In the genomic region with DNA sequence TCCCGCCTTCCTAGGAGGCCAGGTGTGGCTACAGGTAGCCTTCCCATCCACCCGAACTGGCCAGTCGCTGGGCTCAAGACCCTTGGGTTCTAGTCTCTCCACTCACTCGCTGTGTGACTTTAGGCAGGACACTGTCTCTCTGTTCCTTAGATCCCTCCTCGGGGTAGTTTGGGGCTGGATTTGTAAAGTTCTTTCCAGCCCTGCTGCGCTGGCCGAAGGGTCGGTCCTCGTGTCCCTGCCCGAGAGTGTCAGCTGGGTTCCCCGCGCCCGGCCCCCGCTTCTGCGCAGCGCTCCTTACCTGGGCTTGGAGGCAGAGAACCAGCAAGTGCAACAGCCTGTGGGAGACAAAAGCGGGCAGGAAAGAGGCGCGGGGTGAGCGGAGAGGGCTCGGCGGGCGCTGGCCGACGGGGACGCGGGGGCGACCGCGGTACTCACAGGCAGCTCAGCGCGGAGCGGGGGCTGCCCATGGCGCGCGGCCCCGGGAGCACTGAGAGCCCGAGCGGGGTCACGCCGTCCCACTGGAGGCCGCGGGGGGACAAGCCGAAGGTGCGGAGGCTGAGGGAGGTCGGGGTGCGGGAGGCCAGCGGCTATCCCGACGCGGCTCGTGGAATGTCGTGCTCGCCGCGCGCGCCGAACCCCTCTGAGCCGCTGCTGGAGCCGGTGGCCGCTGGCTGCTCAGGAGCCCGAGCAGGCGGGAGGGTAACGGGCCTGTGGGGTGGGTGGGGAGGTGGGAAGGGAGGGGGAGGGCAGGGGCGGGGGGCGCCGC, we compare ENCODE assay signal across 10 mouse cellular contexts. TPM values are rescaled to one million over a fixed set of nuclear protein-coding genes. Genes with fewer than 3 reads are reported as not detected.
DNase-seq lines count a peak whose midpoint lies in the region; ATAC-seq and TF ChIP-seq lines count a peak whose summit lies in the region.
"Had no signal": no experiment of that assay in that cellular context is flagged by ENCODE, and none has a peak within 500 bp of the region (broad histone marks: within the 10 kb centered on the region; RNA-seq: fewer than 3 reads in every experiment).

Fgf8 (minus strand) TSS at position 698 of the 766 bp plus-strand sequence.

- no peak within 1 kb of the TSS for H3K27ac ChIP-seq in heart, embryonic 13.5 days (replicated peaks)
- no peak within 1 kb of the TSS for H3K27ac ChIP-seq in ES-E14 (ENCODE audit: insufficient read depth, low read depth, low read length, poor library complexity, severe bottlenecking)
- no peak within 1 kb of the TSS for H3K27ac ChIP-seq in forebrain, embryonic 16.5 days (ENCODE audit: low read length)
- no peak within 1 kb of the TSS for H3K27ac ChIP-seq in limb, embryonic 15.5 days
- no peak within 1 kb of the TSS for H3K27ac ChIP-seq in stomach, postnatal 0 days (replicated peaks)

- peak within 1 kb of the TSS; percentile 75 for H3K9ac ChIP-seq in heart, embryonic 13.5 days
- peak within 1 kb of the TSS; percentile 21; the same call in 1 of the 2 replicates for H3K9ac ChIP-seq in ES-E14 (ENCODE audit: insufficient read depth, low read depth, low read length, poor library complexity, severe bottlenecking)
- peak within 1 kb of the TSS; percentile 48; the same call in 1 of the 2 replicates for H3K9ac ChIP-seq in forebrain, embryonic 16.5 days (replicated peaks; ENCODE audit: low read depth, low read length)
- H3K9ac ChIP-seq in limb, embryonic 15.5 days = 0 out of 2 replicates have a peak within 1 kb of the TSS, but pooled peaks have one; percentile 10
- no peak within 1 kb of the TSS for H3K9ac ChIP-seq in stomach, postnatal 0 days (ENCODE audit: low read length)

- H3K4me2 ChIP-seq in heart, embryonic 13.5 days = peak within 1 kb of the TSS; percentile 80
- H3K4me2 ChIP-seq in forebrain, embryonic 16.5 days (ENCODE audit: low read length) = peak within 1 kb of the TSS; percentile 64
- H3K4me2 ChIP-seq in limb, embryonic 15.5 days = peak within 1 kb of the TSS; percentile 93
- H3K4me2 ChIP-seq in stomach, postnatal 0 days (replicated peaks; ENCODE audit: low read depth) = peak within 1 kb of the TSS; percentile 72

- peaks cover 96% of the 10 kb centered on the region for H3K27me3 ChIP-seq in heart, embryonic 13.5 days (replicated peaks)
- H3K27me3 ChIP-seq in forebrain, embryonic 16.5 days (replicated peaks; ENCODE audit: control insufficient read depth, insufficient read depth, low read length) = peaks cover 76% of the 10 kb centered on the region
- H3K27me3 ChIP-seq in limb, embryonic 15.5 days = peaks cover 91% of the 10 kb centered on the region
- H3K27me3 ChIP-seq in stomach, postnatal 0 days (ENCODE audit: control insufficient read depth, insufficient read depth, low read length) = peaks cover 30% of the 10 kb centered on the region; the same call in 1 of the 2 replicates

- no peak for TF ChIP-seq EP300 in stomach, postnatal 0 days (optimal IDR thresholded peaks at IDR 0.05)

- peaks cover 42% of the 10 kb centered on the region for H3K4me1 ChIP-seq in heart, embryonic 13.5 days
- H3K4me1 ChIP-seq in ES-E14 (ENCODE audit: control insufficient read depth in 2 of 2, insufficient read depth in 2 of 2, low read length in 2 of 2, poor library complexity in 1 of 2) = peaks cover 2 to 19% of the 10 kb centered on the region in 2 experiments; a peak in 2 of 4 replicates
- peaks cover 28% of the 10 kb centered on the region for H3K4me1 ChIP-seq in forebrain, embryonic 16.5 days (replicated peaks; ENCODE audit: control insufficient read depth, insufficient read depth, low read length)
- H3K4me1 ChIP-seq in limb, embryonic 15.5 days = peaks cover 49% of the 10 kb centered on the region
- no peaks in the 10 kb centered on the region for H3K4me1 ChIP-seq in stomach, postnatal 0 days (replicated peaks; ENCODE audit: control insufficient read depth, insufficient read depth)

- intact Hi-C loops in heart, postnatal 36 days (cut with DNase I) = no loop called here

- no peak for ATAC-seq in heart, embryonic 13.5 days (ENCODE audit: extremely low read depth, insufficient number of reproducible peaks, low FRiP score, low TSS enrichment)
- no peak for ATAC-seq in forebrain, embryonic 16.5 days
- no peak for ATAC-seq in limb, embryonic 15.5 days (ENCODE audit: insufficient number of reproducible peaks, low FRiP score, low TSS enrichment, low read depth)
- ATAC-seq in stomach, postnatal 0 days (ENCODE audit: low FRiP score, low TSS enrichment) = no peak
- ATAC-seq: Patski had no signal

- peak within 1 kb of the TSS; percentile 57 for H3K4me3 ChIP-seq in heart, embryonic 13.5 days
- H3K4me3 ChIP-seq in ES-E14 (ENCODE audit: insufficient read depth in 1 of 2, low read depth in 1 of 2, low read length in 2 of 2, poor library complexity in 1 of 2, severe bottlenecking in 1 of 2) = peak within 1 kb of the TSS; percentile 58 to 68
- H3K4me3 ChIP-seq in forebrain, embryonic 16.5 days (replicated peaks; ENCODE audit: low read length) = peak within 1 kb of the TSS; percentile 40
- peak within 1 kb of the TSS; percentile 48 for H3K4me3 ChIP-seq in limb, embryonic 15.5 days
- H3K4me3 ChIP-seq in stomach, postnatal 0 days (ENCODE audit: low read depth, low read length) = peak within 1 kb of the TSS; percentile 46

- no peaks in the 10 kb centered on the region for H3K9me3 ChIP-seq in heart, embryonic 13.5 days
- H3K9me3 ChIP-seq in ES-E14 (ENCODE audit: control insufficient read depth, insufficient read depth, low read depth, low read length) = no peaks in the 10 kb centered on the region
- H3K9me3 ChIP-seq in forebrain, embryonic 16.5 days (ENCODE audit: control insufficient read depth, low read length) = no peaks in the 10 kb centered on the region
- no peaks in the 10 kb centered on the region for H3K9me3 ChIP-seq in limb, embryonic 15.5 days
- no peaks in the 10 kb centered on the region for H3K9me3 ChIP-seq in stomach, postnatal 0 days (ENCODE audit: control insufficient read depth, low read length)

- under 1% methylated on average over 44 of the region's 68 CpGs for WGBS in heart, embryonic 13.5 days
- 0% methylated on average over 54 of the region's 68 CpGs for WGBS in forebrain, embryonic 16.5 days
- under 1% methylated on average over 64 of the region's 68 CpGs for whole genome bisulfite sequencing in limb, embryonic 15.5 days
- WGBS in stomach, postnatal 0 days = 1% methylated on average over 56 of the region's 68 CpGs

- in situ Hi-C loops in ES-E14 (cut with MboI; ENCODE audit: low sequenced_read_pairs in 2 of 2, unreplicated experiment in 2 of 2) = loop anchor here (10.0 kb wide), 2 partner anchors 168 to 518 kb away; no protein-coding TSS in a partner anchor

- H3K36me3 ChIP-seq in heart, embryonic 13.5 days = no peaks in the 10 kb centered on the region
- H3K36me3 ChIP-seq in ES-E14 (ENCODE audit: control insufficient read depth, insufficient read depth, low read length, poor library complexity, severe bottlenecking) = no peaks in the 10 kb centered on the region
- H3K36me3 ChIP-seq in forebrain, embryonic 16.5 days (ENCODE audit: control insufficient read depth, insufficient read depth) = no peaks in the 10 kb centered on the region
- H3K36me3 ChIP-seq in limb, embryonic 15.5 days = no peaks in the 10 kb centered on the region
- H3K36me3 ChIP-seq in stomach, postnatal 0 days (ENCODE audit: control insufficient read depth, insufficient read depth, low read length) = no peaks in the 10 kb centered on the region

- no peak for DNase-seq in heart, postnatal 36 days
- DNase-seq in ES-E14 (ENCODE audit: low read depth, low spot score) = no peak
- DNase-seq in stomach, postnatal 0 days (ENCODE audit: low spot score) = no peak
- DNase-seq in ovary, adult 18-20 months (ENCODE audit: low spot score) = no peak
- no peak for DNase-seq in frontal cortex, adult 2 months (ENCODE audit: extremely low spot score in 1 of 2, low spot score in 1 of 2)

- TF ChIP-seq CTCF in stomach, postnatal 0 days (IDR thresholded peaks at IDR 0.05; ENCODE audit: low read depth) = no peak

TF ChIP-seq in ES-E14, 5 proteins besides CTCF, POLR2A, EP300 and RAD21:
- no peak for TF ChIP-seq CHD2 (IDR thresholded peaks at IDR 0.05; ENCODE audit: low read depth, low read length)
- no peak for TF ChIP-seq MAFK (IDR thresholded peaks at IDR 0.05; ENCODE audit: insufficient read depth, low read depth, low read length)
- TF ChIP-seq ZNF384 (IDR thresholded peaks at IDR 0.05; ENCODE audit: low read depth, low read length) = no peak
- no peak for TF ChIP-seq ZC3H11A (IDR thresholded peaks at IDR 0.05; ENCODE audit: borderline replicate concordance, low read depth, low read length)
- TF ChIP-seq HCFC1 (IDR thresholded peaks at IDR 0.05; ENCODE audit: borderline replicate concordance, insufficient read depth, low read length) = no peak

RNA-seq across cellular contexts. Expression of gene Fgf8, which starts in this region (rescaled TPM):
- polyA plus RNA-seq in heart, embryonic 13.5 days (2015; fragmentation: Nextera tagmentation; extraction: Ambion mirVana) = 0.25 and 0.37 TPM in 2 replicates
- not detected for total RNA-seq in heart, postnatal 36 days (2021)
- total RNA-seq in ES-E14 (2012; rRNA removed) = 1.1 and 1.5 TPM in 2 replicates
- 0.31 and 0.43 TPM in 2 replicates for polyA plus RNA-seq in forebrain, embryonic 16.5 days (2015; fragmentation: Nextera tagmentation; extraction: Ambion mirVana)
- polyA plus RNA-seq in limb, embryonic 15.5 days (2015; fragmentation: Nextera tagmentation; extraction: Ambion mirVana) = 0.31 and 0.51 TPM in 2 replicates
- not detected in 2 replicates for polyA plus RNA-seq in stomach, postnatal 0 days (2015; fragmentation: Nextera tagmentation; extraction: Ambion mirVana)
- not detected in 2 replicates for polyA plus RNA-seq in frontal cortex, adult 2 months (2012; rRNA removed)
- total RNA-seq: heart, postnatal 14 days had no signal
